Mouse (Mus musculus) MN1 (cell line): ENCODE data around the gene Epb41l4b.
A peak's percentile ranks its signal among the peaks of the same experiment; 100 is the strongest.

ENCODE experiments used
- DNase-seq: peaks from one replicate; pipeline ENCODE4 v3.0.0-alpha.2; 2016; ENCODE audit warnings: low spot score

Gene Epb41l4b

GRCm38 (mm10) chr4:57060319-57060831 lies 82.9 kb downstream of the Epb41l4b start:
- no peak for DNase-seq

DNA sequence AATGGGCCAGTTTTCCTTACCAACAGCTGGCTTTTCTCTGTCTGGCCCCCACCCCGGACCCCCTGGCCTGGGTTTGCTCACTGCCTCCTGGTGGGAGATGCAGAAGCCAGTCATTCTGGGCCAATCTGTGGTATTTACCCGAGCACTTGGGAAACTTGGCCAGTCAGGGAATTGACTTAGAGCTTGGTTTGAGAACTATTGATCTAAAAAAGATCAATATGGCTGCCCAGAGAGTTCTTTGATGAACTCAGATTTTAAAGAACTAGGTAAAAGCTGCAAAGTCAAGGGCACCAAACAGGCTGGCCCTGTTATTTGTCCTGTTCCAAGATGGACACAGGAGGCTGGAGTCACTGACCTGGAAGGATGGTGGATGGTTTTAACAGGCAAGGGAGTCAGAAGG lies 84.6 kb downstream of the Epb41l4b start:
- DNase-seq: no peak

DNA sequence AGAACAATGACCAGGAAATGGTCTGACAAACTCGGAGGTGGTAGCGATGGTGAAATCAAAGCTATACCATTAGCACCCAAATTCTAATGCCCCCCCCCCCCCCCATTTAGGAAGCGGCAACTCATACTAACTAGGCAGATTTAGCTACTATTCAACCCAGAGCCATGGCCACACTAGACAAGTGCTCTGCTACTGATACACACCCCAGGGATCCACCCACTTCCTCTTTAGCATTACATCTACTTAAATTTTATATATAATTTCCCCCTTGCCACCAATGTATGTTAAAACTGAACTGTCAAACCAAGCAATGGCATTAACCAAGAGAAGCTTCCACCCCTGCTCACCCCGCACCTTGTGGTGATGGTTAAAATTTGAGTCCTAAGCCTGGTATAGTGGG lies 85.6 kb downstream of the Epb41l4b start:
- DNase-seq: no peak

DNA sequence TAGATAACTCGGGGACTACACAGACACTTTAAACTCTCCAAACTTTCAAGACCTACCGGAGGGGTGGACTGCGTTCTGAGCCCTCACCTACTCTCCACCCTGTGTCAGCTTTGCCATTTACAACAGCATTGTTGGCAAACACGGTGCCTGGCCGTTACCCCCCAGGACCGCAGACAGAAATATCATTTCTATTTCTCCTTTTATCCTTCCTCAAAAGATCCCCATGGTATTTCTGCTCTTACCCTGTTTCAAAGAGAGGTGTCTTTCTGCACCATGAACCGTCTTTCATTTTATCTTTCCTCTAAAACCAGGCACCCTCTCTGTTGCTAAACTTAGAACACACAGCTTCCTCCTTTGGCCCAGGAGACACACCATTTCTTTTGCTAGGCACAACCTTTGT lies 87.6 kb downstream of the Epb41l4b start:
- DNase-seq: no peak

DNA sequence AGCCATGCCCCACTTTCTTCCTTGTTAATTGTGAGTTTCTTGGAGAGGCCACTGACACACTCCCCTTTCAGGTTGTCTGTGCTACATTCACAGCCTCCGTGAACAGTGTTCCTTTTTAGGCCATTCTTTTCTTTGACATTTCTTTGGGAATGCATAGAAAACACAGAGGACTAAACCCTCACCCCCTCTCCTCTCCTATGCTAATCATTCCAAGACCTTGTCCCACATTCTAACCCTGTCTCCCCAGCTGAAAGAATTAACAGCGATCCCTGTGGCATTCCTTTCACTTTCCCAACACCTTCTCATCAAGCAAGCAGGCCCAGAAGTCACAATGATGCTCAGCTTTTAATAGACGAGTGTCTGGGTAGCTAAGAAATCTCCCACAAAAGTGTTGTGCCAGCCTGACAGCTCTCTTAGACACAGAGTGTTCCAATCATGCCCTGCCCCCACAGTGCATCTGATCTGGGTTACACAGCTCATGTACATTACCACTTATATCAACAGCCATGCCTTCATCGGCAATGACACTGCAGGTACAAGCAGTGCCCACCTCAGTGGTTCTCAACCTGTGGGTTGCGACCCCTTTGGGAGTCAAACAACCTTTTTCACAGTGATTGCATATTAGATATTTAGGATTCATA lies 93.8 kb downstream of the Epb41l4b start:
- DNase-seq: no peak

DNA sequence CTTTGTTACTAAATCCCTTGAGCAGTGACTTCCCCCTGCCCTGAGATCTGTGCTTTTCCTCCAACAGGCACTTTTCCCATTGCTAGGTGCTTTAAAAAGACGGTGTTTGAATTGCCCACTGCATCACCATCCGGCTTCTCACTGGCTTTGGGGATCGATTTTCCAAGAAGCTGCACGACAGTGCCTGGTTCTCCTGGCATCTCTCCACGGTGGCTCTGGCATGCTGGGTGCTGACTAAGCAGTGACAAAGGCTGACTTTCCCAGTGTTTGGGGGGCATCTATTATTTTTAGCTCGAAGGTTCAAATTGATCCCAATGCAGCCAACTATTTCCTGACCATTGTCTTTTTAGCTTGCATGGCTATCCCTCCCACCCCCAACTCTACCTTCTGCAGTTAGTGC lies 94.7 kb downstream of the Epb41l4b start:
- no peak for DNase-seq

GRCm38 (mm10) chr4:57046160-57046571 lies 97.1 kb downstream of the Epb41l4b start:
- no peak for DNase-seq

DNA sequence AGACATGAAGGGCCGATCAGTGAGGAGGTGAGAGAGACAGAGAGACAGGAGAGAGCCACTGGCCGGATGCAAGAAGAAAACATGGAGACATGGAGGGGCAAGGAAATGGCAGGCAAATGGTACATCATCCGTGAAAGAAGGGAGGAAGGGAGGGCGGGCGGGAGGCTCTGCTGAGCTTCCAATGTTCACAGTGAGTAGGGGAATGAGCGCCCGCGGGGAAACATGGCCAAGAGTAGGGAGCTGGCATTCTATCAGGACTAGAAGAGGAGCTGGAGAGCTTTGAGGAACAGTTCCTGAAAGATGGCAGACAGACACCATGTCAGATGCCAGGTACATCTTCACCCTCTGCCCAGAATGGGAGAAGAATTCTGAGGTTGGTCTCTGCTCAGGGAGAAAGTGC lies 99.6 kb downstream of the Epb41l4b start:
- no peak for DNase-seq

GRCm38 (mm10) chr4:57041661-57042060 lies 101.6 kb downstream of the Epb41l4b start:
- DNase-seq: no peak

GRCm38 (mm10) chr4:57041211-57041610 lies 102.0 kb downstream of the Epb41l4b start:
- DNase-seq: no peak

- DNase-seq: no peak
These were observed 102.8 kb downstream of the Epb41l4b start for GRCm38 (mm10) chr4:57040481-57040880.

GRCm38 (mm10) chr4:57039127-57040031 lies 103.9 kb downstream of the Epb41l4b start:
- no peak for DNase-seq

DNA sequence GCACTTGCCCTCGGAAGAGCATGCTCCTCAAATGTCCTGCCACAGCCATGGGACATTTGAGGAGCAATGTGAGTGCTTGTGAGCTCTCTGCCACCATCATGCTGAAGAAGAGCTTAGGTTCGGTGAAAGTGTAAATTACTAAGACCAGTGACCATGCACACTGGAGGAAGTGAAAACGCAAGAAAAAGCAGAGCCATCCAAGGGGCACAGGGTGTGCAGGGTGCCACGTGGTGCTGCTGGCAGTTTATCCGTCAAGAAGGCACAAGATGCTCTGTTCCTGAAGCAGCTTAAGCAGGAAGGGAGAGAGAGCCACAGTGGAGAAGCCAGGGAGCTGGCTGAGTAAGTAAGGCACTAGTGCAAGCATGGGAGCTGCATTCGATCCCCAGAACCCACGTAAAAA lies 105.7 kb downstream of the Epb41l4b start:
- DNase-seq: no peak

DNA sequence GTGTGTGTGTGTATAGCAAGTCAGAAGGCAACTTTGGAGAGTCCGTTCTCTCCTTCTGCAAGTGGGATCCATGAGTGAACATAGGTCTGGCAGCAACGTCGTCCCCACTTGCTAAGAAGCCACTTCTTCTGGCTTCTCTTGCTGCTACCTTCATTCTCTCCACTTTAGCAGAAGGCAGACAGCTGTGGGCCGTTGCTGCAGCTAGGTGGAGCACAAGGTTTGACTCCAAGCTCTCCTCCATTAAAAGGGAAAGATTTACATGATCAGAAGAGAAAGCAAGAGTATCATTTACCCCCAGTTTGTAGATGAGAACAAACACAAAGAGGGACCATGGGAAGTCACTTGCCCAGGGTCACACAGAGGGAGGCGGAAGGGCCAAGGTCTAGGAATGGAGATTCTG lies 109.1 kb downstream of the Epb41l4b start:
- no peak for DNase-seq

- DNase-seq: no peak
These were observed 111.8 kb downstream of the Epb41l4b start for GRCm38 (mm10) chr4:57031440-57031839.

DNA sequence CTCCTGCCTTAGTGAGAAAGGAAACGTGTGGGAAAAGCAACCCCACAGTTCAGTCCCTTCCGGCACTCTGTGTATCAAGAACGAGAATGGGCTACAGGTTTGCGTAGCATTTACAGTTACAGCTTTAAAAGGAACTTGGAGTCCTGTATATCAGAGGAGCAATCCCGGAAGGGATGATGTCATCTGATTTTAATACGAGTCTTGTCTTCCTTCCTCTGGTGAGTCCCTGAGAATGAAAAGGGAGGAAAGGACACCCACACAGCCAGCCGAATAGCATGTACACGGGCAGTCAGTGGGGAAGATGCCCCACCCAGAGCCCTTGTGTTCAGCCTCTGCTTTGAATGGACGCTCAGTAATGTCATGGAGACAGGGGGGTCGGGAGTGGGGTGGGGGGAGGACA lies 115.3 kb downstream of the Epb41l4b start:
- no peak for DNase-seq

DNA sequence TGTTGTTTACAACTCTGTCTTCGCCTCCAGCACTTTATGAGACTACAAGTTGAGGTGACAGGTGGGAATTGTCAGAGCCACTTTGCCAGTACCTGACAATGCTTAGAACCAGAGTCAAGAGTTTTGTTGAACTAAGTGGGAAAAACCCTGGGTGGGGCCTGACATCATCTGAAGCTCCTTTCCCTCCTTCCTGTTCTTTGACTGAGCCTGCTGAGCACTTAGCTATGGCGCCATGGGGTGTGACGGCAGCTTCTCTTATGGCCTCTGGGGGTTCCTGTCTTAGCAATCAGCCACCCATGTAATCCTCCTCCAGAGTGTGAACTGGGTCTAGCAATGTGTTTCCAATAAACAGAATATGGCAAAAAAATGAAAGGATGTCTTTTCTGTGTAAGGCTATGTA lies 119.7 kb downstream of the Epb41l4b start:
- no peak for DNase-seq

GRCm38 (mm10) chr4:57021288-57021687 lies 121.9 kb downstream of the Epb41l4b start:
- DNase-seq: no peak

- DNase-seq: peak; percentile 14
These were observed 126.0 kb downstream of the Epb41l4b start for GRCm38 (mm10) chr4:57017229-57017628.

DNA sequence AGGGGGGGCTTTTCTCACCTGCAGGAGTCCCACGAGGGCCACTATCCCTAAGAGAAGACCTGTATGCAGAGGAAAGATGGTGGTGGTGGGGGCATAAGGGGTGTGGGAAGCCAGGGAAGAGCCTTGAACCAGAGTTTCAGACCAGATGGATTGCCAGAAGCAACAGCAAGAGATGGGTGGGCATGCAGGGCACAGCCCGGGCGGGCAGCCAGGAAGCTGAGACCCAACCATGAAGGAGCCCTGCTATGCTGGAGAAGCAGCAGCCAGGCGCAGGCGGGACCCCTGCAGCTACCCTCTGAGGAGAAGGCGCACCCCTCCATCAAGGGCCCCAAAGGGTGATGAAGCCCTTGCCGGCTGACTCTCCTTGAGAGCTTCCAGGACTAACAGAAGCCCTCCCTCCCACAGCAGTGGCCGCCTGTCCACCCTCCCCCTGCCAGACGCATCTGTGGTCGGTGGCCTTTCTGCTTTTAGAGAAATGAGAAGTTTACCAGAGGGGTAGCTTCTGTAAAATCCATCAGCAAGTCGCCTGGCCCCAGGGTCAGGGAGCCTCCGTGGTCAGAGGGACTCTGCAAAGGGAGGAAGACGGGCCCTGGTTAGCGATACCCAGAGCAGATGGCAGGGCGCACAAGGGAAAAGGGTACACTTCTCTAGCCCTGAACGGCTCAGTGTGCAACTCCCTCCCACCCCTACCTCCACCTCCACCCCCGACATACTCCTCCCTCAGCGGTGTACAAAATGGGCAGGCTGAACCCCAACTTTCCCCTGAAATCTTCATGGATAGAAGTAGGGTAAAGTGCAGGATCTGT lies 126.7 kb downstream of the Epb41l4b start:
- no peak for DNase-seq

DNA sequence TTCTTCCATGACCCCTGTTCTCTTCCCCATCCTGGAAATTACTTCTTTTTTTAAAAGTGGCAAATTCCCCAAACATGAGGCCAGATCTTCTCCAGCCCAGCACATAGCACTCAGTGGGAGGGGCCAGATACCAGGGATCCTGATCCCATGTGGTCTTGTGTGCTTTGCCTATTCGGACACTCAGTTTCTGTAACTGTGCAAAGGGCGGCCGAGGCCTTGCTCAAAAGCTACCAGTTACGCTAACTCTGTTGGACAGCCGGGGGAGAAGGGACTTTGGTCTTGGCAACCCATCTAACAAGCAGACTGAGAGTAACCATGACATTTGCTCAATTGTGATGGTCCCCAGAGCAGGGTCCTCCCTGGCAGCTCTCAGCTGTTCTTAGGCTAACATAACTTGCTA lies 128.2 kb downstream of the Epb41l4b start:
- no peak for DNase-seq

DNA sequence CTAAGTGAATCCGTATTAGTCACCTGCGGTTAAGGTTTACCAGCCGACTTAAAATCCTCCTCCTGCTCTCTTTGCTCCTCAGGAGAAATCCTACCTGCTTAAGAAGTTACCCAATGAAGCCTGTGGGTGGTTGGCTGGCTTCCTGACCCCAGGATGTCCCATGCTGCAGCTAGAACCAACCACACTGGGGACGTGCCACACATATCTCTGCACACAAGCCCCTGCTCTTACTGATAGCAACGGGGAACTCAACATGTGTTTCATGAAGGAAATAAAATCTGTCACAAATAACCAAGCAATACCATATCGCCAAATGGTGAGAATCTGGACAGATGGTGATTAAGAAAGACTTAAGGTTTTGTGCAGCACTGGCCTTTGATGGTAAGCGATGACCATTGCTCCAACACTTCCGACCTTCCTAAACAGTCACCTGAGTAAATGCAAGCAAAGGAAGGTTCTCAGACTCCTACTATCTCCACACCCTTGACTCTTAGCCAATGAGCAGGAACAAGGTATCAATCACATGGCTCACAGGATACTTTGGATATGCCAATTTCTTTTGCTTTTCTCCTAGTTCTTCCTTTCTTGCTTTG lies 131.7 kb downstream of the Epb41l4b start:
- no peak for DNase-seq
